Mouse (Mus musculus): ENCODE results near the gene Emcn. TPM values are rescaled to one million over a fixed set of nuclear protein-coding genes. Genes with fewer than 3 reads are reported as not detected.

The Emcn gene
- total and polyA plus RNA-seq, 2 experiments from 2014 or later: 5.6 to 8.5 TPM

DNA sequence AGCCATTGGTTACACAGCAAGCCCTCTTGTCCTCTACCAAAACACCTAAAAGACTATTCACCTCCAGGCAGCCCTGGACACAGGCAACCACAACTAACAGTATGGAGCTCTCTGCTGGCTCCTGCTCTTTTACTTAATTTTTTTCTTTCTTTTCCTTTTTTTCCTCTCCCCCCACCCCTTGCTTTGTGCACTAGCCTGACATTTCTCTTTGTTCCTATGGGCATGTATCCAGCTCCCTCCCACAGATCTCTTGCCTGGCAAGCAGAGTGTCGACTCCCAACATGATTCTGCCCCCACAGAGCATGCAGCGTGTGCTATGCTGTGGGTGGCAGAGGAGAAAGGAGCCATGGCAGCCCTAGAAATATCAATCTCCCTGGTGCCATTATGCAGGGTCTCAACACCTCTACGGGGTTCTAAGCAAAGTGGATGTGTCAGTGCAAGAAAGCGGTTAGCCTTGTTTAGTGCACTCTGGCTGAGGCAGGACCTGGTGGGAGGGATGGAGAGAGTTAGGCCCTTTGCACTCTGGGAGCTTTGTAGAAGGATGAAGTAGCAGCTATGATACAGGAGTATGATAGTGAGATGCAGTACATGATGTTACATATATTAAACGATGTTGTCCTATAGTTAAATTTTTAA lies 74.7 kb downstream of the Emcn start:
- no peaks in the 10 kb centered on the region for H3K4me1 ChIP-seq (ENCODE audit: insufficient read depth, low read length)
- no peak overlapping the region for H3K27ac ChIP-seq (ENCODE audit: low read depth, low read length)
- no peak for TF ChIP-seq CTCF (IDR thresholded peaks at IDR 0.05)
- no peaks in the 10 kb centered on the region for H3K27me3 ChIP-seq (ENCODE audit: insufficient read depth, low read length)
- no peaks in the 10 kb centered on the region for H3K36me3 ChIP-seq (ENCODE audit: insufficient read depth, low read length)
- H3K4me2 ChIP-seq (ENCODE audit: low read depth, low read length, poor library complexity, severe bottlenecking): no peak overlapping the region
- no peak overlapping the region for H3K4me3 ChIP-seq (ENCODE audit: low read depth, low read length)
- 60% methylated on average over 5 of the region's 5 CpGs for WGBS
- no peaks in the 10 kb centered on the region for H3K9me3 ChIP-seq (ENCODE audit: low read length)
- no peak for ATAC-seq (ENCODE audit: low FRiP score)
- H3K9ac ChIP-seq (replicated peaks; ENCODE audit: low read length, poor library complexity, severe bottlenecking): no peak overlapping the region
- peak; percentile 53 for DNase-seq (ENCODE audit: low spot score)

DNA sequence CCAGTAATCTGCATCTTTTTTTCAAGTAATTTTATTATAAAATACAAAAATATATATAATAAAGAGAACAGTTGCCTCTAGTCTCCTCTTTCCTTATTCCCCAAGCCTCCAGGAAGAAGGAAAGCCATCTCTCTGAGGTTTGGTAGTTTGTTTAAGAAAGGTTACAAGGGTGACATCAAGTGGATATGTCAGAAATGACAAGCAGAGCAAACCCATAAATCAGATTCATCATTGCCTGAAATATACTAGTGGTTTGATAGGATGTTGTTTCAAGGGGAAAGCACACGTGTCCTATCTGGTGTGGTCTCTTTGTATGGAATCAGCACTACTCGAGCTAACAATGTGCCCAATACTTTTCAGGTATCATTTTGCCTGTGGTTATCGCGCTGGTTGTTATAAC lies 77.8 kb downstream of the Emcn start:
- 67% methylated on average over 4 of the region's 4 CpGs for WGBS
- no peaks in the 10 kb centered on the region for H3K27me3 ChIP-seq (ENCODE audit: insufficient read depth, low read length)
- H3K4me2 ChIP-seq (ENCODE audit: low read depth, low read length, poor library complexity, severe bottlenecking): no peak overlapping the region
- DNase-seq (ENCODE audit: low spot score) (peak; percentile 74), ATAC-seq (ENCODE audit: low FRiP score) (no peak)
- no peak overlapping the region for H3K27ac ChIP-seq (ENCODE audit: low read depth, low read length)
- no peak overlapping the region for H3K9ac ChIP-seq (replicated peaks; ENCODE audit: low read length, poor library complexity, severe bottlenecking)
- peak; percentile 86 for TF ChIP-seq CTCF (IDR thresholded peaks at IDR 0.05)
- no peak overlapping the region for H3K4me3 ChIP-seq (ENCODE audit: low read depth, low read length)
- H3K9me3 ChIP-seq (ENCODE audit: low read length): no peaks in the 10 kb centered on the region
- H3K36me3 ChIP-seq (ENCODE audit: insufficient read depth, low read length): no peaks in the 10 kb centered on the region
- H3K4me1 ChIP-seq (ENCODE audit: insufficient read depth, low read length): no peaks in the 10 kb centered on the region

DNA sequence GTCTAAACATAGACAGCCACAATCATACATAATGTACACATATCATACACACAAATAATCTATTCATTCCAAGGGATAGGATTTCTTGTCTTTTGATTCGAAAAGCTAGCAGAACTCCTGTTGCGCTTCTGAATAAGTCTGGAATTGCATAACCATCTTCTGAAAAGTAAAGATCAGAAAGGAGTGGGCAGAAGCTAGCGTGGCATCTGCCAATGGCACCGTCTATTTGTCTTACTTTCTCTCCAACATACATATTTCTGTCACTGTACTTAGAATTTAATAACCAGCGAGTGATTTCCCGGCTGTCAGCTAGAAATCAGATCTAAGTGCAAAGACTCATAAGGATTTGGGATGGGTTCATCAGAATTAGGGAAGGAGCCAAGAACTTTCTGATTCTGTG lies 88.6 kb downstream of the Emcn start:
- Histone ChIP-seq H3K4me3 (ENCODE audit: low read depth, low read length) (no peak overlapping the region), H3K4me2 (ENCODE audit: low read depth, low read length, poor library complexity, severe bottlenecking) (no peak overlapping the region), H3K27me3 (ENCODE audit: insufficient read depth, low read length) (no peaks in the 10 kb centered on the region), H3K36me3 (ENCODE audit: insufficient read depth, low read length) (no peaks in the 10 kb centered on the region), H3K4me1 (ENCODE audit: insufficient read depth, low read length) (no peaks in the 10 kb centered on the region), H3K9ac (replicated peaks; ENCODE audit: low read length, poor library complexity, severe bottlenecking) (no peak overlapping the region), H3K9me3 (ENCODE audit: low read length) (no peaks in the 10 kb centered on the region), H3K27ac (ENCODE audit: low read depth, low read length) (no peak overlapping the region)
- DNase-seq (ENCODE audit: low spot score) (no peak), ATAC-seq (ENCODE audit: low FRiP score) (no peak)
- no peak for TF ChIP-seq CTCF (IDR thresholded peaks at IDR 0.05)
- WGBS: 93% methylated on average over 6 of the region's 6 CpGs

DNA sequence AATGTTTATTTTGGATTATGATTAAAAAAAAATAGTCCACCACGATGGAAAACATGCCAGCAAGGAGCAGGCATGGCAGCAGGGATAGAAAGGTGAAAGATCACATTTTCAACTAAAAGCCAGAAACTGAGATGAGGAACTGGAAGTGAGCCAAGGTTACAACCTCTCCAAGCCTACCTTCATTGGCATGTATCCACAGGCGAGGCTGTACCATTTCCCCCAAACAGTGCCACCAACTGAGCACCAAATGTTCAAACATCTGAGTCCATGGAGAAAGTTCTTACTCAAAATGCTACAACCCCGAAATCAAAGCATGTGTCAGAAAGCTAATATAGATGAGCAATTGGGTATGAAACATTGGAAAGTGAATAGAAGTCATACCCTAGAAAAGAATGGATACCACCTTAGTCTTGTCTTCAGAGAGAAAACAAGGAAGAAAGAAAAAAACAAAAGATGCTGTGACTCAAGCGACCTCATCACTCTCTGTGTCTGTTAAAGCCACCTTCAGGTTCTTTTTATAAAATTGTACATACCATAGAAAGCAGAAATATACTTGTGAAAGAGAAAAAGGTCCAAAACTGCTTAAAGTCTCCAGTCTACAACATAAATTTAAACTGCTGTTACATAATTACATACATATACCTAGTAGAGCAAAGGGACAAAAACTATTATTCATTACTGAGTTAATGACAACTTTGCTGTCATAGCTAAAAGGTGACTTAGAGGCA lies 124.2 kb downstream of the Emcn start:
- no peaks in the 10 kb centered on the region for H3K36me3 ChIP-seq (ENCODE audit: insufficient read depth, low read length)
- 79% methylated on average over 4 of the region's 4 CpGs for WGBS
- H3K27ac ChIP-seq (ENCODE audit: low read depth, low read length): no peak overlapping the region
- no peak overlapping the region for H3K4me2 ChIP-seq (ENCODE audit: low read depth, low read length, poor library complexity, severe bottlenecking)
- no peaks in the 10 kb centered on the region for H3K9me3 ChIP-seq (ENCODE audit: low read length)
- H3K4me1 ChIP-seq (ENCODE audit: insufficient read depth, low read length): no peaks in the 10 kb centered on the region
- DNase-seq (ENCODE audit: low spot score) (peak; percentile 44), ATAC-seq (ENCODE audit: low FRiP score) (no peak)
- H3K27me3 ChIP-seq (ENCODE audit: insufficient read depth, low read length): no peaks in the 10 kb centered on the region
- H3K9ac ChIP-seq (replicated peaks; ENCODE audit: low read length, poor library complexity, severe bottlenecking): no peak overlapping the region
- TF ChIP-seq CTCF (IDR thresholded peaks at IDR 0.05): no peak
- no peak overlapping the region for H3K4me3 ChIP-seq (ENCODE audit: low read depth, low read length)

DNA sequence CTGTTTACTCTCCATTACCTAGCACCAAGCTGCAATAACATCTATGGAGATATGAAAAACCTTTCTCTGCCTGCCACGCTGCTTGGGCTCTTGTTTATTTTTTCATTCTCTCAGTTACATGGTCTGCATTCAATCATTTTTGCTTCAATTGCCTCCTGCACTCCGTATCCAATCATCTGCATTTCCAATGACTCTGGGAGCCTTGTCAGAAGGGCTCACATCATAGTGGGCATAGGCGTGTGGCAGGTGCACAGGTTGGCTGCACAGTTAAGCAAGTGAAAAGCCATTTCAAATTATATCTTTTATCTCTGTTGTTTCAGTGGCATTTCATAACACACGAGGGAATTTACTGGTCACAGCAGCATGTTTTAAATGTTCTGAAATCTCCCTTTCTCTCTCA lies 125.1 kb downstream of the Emcn start:
- DNase-seq (ENCODE audit: low spot score) (peak; percentile 40), ATAC-seq (ENCODE audit: low FRiP score) (no peak)
- no peaks in the 10 kb centered on the region for H3K27me3 ChIP-seq (ENCODE audit: insufficient read depth, low read length)
- no peak overlapping the region for H3K4me2 ChIP-seq (ENCODE audit: low read depth, low read length, poor library complexity, severe bottlenecking)
- H3K27ac ChIP-seq (ENCODE audit: low read depth, low read length): no peak overlapping the region
- no peaks in the 10 kb centered on the region for H3K36me3 ChIP-seq (ENCODE audit: insufficient read depth, low read length)
- no peaks in the 10 kb centered on the region for H3K9me3 ChIP-seq (ENCODE audit: low read length)
- TF ChIP-seq CTCF (IDR thresholded peaks at IDR 0.05): no peak
- no peak overlapping the region for H3K9ac ChIP-seq (replicated peaks; ENCODE audit: low read length, poor library complexity, severe bottlenecking)
- H3K4me1 ChIP-seq (ENCODE audit: insufficient read depth, low read length): no peaks in the 10 kb centered on the region
- H3K4me3 ChIP-seq (ENCODE audit: low read depth, low read length): no peak overlapping the region
- 46% methylated on average over 4 of the region's 4 CpGs for WGBS

DNA sequence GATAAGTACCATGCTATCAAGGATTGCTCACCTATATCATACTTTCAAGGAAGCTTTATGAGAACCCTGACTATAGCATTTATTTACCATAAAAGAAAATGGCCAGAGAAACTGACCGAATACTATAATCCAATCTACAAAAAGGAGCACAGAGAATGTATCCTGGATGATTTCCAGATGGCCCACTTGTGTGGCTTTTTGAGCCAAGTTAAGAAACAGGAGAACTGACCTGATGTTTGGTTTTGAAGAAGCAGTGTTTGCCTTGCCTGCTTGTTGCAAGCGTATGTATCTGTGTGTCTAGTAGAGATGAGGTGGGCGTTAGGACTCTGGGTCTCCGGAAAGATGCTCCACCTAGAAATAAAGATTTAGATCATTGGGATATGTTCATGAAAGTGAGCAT lies 125.9 kb downstream of the Emcn start:
- Histone ChIP-seq H3K4me2 (ENCODE audit: low read depth, low read length, poor library complexity, severe bottlenecking) (no peak overlapping the region), H3K4me1 (ENCODE audit: insufficient read depth, low read length) (no peaks in the 10 kb centered on the region), H3K27ac (ENCODE audit: low read depth, low read length) (no peak overlapping the region), H3K36me3 (ENCODE audit: insufficient read depth, low read length) (no peaks in the 10 kb centered on the region), H3K9me3 (ENCODE audit: low read length) (no peaks in the 10 kb centered on the region), H3K27me3 (ENCODE audit: insufficient read depth, low read length) (no peaks in the 10 kb centered on the region), H3K4me3 (ENCODE audit: low read depth, low read length) (no peak overlapping the region), H3K9ac (replicated peaks; ENCODE audit: low read length, poor library complexity, severe bottlenecking) (no peak overlapping the region)
- no peak for TF ChIP-seq CTCF (IDR thresholded peaks at IDR 0.05)
- 90% methylated on average over 4 of the region's 4 CpGs for WGBS
- ATAC-seq (ENCODE audit: low FRiP score): no peak
- DNase-seq (ENCODE audit: low spot score): no peak

All from midbrain, postnatal 0 days (tissue).